Mouse (Mus musculus) CH12.LX (cell line): Measurements from ENCODE around the gene Edaradd. TPM values are rescaled to one million over a fixed set of nuclear protein-coding genes. Genes with fewer than 3 reads are reported as not detected.
A peak's percentile ranks its signal among the peaks of the same experiment; 100 is the strongest.

Experiments
- DNase-seq: peaks from one replicate; pipeline ENCODE4 v3.0.0-alpha.2; 2013; ENCODE audit errors: extremely low read depth
- H3K27ac ChIP-seq: 2 replicates; pipeline ENCODE4 v1.5.1; 2012; ENCODE audit warnings: low read depth, mild to moderate bottlenecking, control low read depth, moderate library complexity; ENCODE audit not compliant: insufficient read depth
- H3K27me3 ChIP-seq: replicated peaks from 2 replicates; pipeline ENCODE3; 2012; ENCODE audit warnings: inconsistent platforms
- H3K36me3 ChIP-seq, 2 experiments: replicated peaks in 1 of 2; 2 replicates each; pipeline versions ENCODE3 to v1.6.1; 2012; ENCODE audit warnings: inconsistent platforms in 1 of 2, low read length in 1 of 2, mild to moderate bottlenecking in 1 of 2, mixed read lengths in 1 of 2, moderate library complexity in 1 of 2; ENCODE audit not compliant: control insufficient read depth in 1 of 2, insufficient read depth in 1 of 2
- H3K4me1 ChIP-seq, 2 experiments: 2 replicates each; pipeline ENCODE4 v1.6.1; 2012; ENCODE audit warnings: inconsistent platforms in 1 of 2, moderate library complexity in 1 of 2; ENCODE audit not compliant: insufficient read depth in 2 of 2, control insufficient read depth in 1 of 2
- H3K4me2 ChIP-seq: 2 replicates; pipeline ENCODE4 v1.6.1; 2012; ENCODE audit warnings: low read depth, mild to moderate bottlenecking, control low read depth; ENCODE audit not compliant: poor library complexity, insufficient read depth, severe bottlenecking
- H3K4me3 ChIP-seq, 3 experiments: fragments of 150-350 bp in 1 of 3; sonication (generic) in 1 of 3; replicated peaks in 1 of 3; 2 replicates each; pipeline versions ENCODE3 to v1.5.1; 2011 to 2012; ENCODE audit warnings: low read depth in 2 of 3, low read length in 2 of 3, mild to moderate bottlenecking in 2 of 3, moderate library complexity in 2 of 3, control low read depth in 1 of 3, improper control_type of control experiment in 1 of 3, inconsistent platforms in 1 of 3, mixed read lengths in 1 of 3; ENCODE audit not compliant: poor library complexity in 1 of 3
- H3K79me2 ChIP-seq: replicated peaks from 2 replicates; pipeline ENCODE4 v1.6.1; 2012; ENCODE audit warnings: mild to moderate bottlenecking, moderate library complexity; ENCODE audit not compliant: control insufficient read depth, poor library complexity, insufficient read depth, severe bottlenecking; ENCODE audit errors: extremely low read depth
- H3K9ac ChIP-seq: 2 replicates; pipeline ENCODE4 v1.6.1; 2012; ENCODE audit warnings: low read depth, mild to moderate bottlenecking, control low read depth, moderate library complexity; ENCODE audit not compliant: insufficient read depth
- H3K9me3 ChIP-seq: replicated peaks from 2 replicates; pipeline ENCODE3; 2012; ENCODE audit warnings: low read length, inconsistent platforms, mixed read lengths
- BHLHE40 ChIP-seq: IDR thresholded peaks from 2 replicates; pipeline ENCODE4 v1.6.1; 2011; ENCODE audit warnings: mild to moderate bottlenecking, low read depth, low read length, improper control_type of control experiment
- CHD1 ChIP-seq: IDR thresholded peaks from 2 replicates; pipeline ENCODE4 v1.6.1; 2012; ENCODE audit warnings: low read depth, low read length, improper control_type of control experiment, inconsistent platforms
- CHD2 ChIP-seq: IDR thresholded peaks from 2 replicates; pipeline ENCODE4 v1.6.1; 2011; ENCODE audit warnings: low read length, improper control_type of control experiment
- CTCF ChIP-seq, 2 experiments: IDR thresholded peaks in 1 of 2; conservative IDR thresholded peaks in 1 of 2; 2 replicates each; pipeline ENCODE4 v1.5.1; 2011 to 2012; ENCODE audit warnings: low read depth in 2 of 2, low read length in 2 of 2, improper control_type of control experiment in 1 of 2, inconsistent platforms in 1 of 2, mild to moderate bottlenecking in 1 of 2, moderate library complexity in 1 of 2
- E2F4 ChIP-seq: IDR thresholded peaks from 2 replicates; pipeline ENCODE4 v1.6.1; 2011; ENCODE audit warnings: low read depth, low read length, improper control_type of control experiment; ENCODE audit not compliant: insufficient replicate concordance
- ELF1 ChIP-seq: IDR thresholded peaks from 2 replicates; pipeline ENCODE4 v1.6.1; 2014; ENCODE audit warnings: low read depth, mild to moderate bottlenecking, inconsistent platforms, low read length, improper control_type of control experiment
- EP300 ChIP-seq: IDR thresholded peaks from 2 replicates; pipeline ENCODE4 v1.6.1; 2011; ENCODE audit warnings: low read length, improper control_type of control experiment
- ETS1 ChIP-seq: conservative IDR thresholded peaks from 2 replicates; pipeline ENCODE4 v1.6.1; 2012; ENCODE audit warnings: low read depth, mild to moderate bottlenecking, inconsistent platforms, low read length, improper control_type of control experiment, moderate library complexity
- GABPA ChIP-seq: IDR thresholded peaks from 2 replicates; pipeline ENCODE4 v1.6.1; 2012; ENCODE audit warnings: low read depth, low read length, improper control_type of control experiment, inconsistent platforms; ENCODE audit not compliant: insufficient replicate concordance
- HCFC1 ChIP-seq: IDR thresholded peaks from 2 replicates; pipeline ENCODE4 v1.6.1; 2012; ENCODE audit warnings: low read depth, mild to moderate bottlenecking, inconsistent platforms, low read length, improper control_type of control experiment
- IRF4 ChIP-seq: IDR thresholded peaks from 2 replicates; pipeline ENCODE4 v1.6.1; 2014; ENCODE audit warnings: low read depth, mild to moderate bottlenecking, inconsistent platforms, low read length, improper control_type of control experiment
- JUN ChIP-seq: IDR thresholded peaks from 2 replicates; pipeline ENCODE4 v1.6.1; 2011; ENCODE audit warnings: low read depth, mild to moderate bottlenecking, low read length, improper control_type of control experiment, moderate library complexity; ENCODE audit not compliant: insufficient read depth
- JUND ChIP-seq: conservative IDR thresholded peaks from 2 replicates; pipeline ENCODE4 v1.6.1; 2011; ENCODE audit warnings: low read depth, low read length, improper control_type of control experiment
- KAT2A ChIP-seq: IDR thresholded peaks from 2 replicates; pipeline ENCODE4 v1.6.1; 2012; ENCODE audit warnings: low read length, improper control_type of control experiment, inconsistent platforms; ENCODE audit not compliant: insufficient replicate concordance
- MAFK ChIP-seq: IDR thresholded peaks from 2 replicates; pipeline ENCODE4 v1.6.1; 2011; ENCODE audit warnings: low read length, improper control_type of control experiment; ENCODE audit not compliant: insufficient replicate concordance
- MAX ChIP-seq: IDR thresholded peaks from 2 replicates; pipeline ENCODE4 v1.6.1; 2011; ENCODE audit warnings: low read length, improper control_type of control experiment
- MAZ ChIP-seq: IDR thresholded peaks from 2 replicates; pipeline ENCODE4 v1.6.1; 2012; ENCODE audit warnings: low read depth, mild to moderate bottlenecking, inconsistent platforms, low read length, improper control_type of control experiment, moderate library complexity
- MEF2A ChIP-seq: IDR thresholded peaks from 2 replicates; pipeline ENCODE4 v1.6.1; 2014; ENCODE audit warnings: low read depth, mild to moderate bottlenecking, inconsistent platforms, low read length, improper control_type of control experiment, borderline replicate concordance
- MXI1 ChIP-seq: IDR thresholded peaks from 2 replicates; pipeline ENCODE4 v1.6.1; 2011; ENCODE audit warnings: mild to moderate bottlenecking, low read depth, low read length, improper control_type of control experiment
- MYC ChIP-seq: IDR thresholded peaks from 2 replicates; pipeline ENCODE4 v1.6.1; 2011; ENCODE audit warnings: low read depth, mild to moderate bottlenecking, improper control_type of control experiment, low read length
- NELFE ChIP-seq: IDR thresholded peaks from 2 replicates; pipeline ENCODE4 v1.6.1; 2011; ENCODE audit warnings: low read depth, low read length, improper control_type of control experiment
- NRF1 ChIP-seq: IDR thresholded peaks from 2 replicates; pipeline ENCODE4 v1.6.1; 2014; ENCODE audit warnings: low read depth, mild to moderate bottlenecking, inconsistent platforms, low read length, improper control_type of control experiment, moderate library complexity
- PAX5 ChIP-seq: IDR thresholded peaks from 2 replicates; pipeline ENCODE4 v1.6.1; 2012; ENCODE audit warnings: low read length, inconsistent platforms, mixed read lengths
- POLR2A ChIP-seq: IDR thresholded peaks from 2 replicates; pipeline ENCODE4 v1.6.1; 2011; ENCODE audit warnings: low read depth, mild to moderate bottlenecking, improper control_type of control experiment, low read length
- POLR2AphosphoS2 ChIP-seq: IDR thresholded peaks from 2 replicates; pipeline ENCODE4 v1.6.1; 2011; ENCODE audit warnings: low read depth, low read length, improper control_type of control experiment
- RAD21 ChIP-seq: IDR thresholded peaks from 2 replicates; pipeline ENCODE4 v1.6.1; 2011; ENCODE audit warnings: low read depth, mild to moderate bottlenecking, low read length, improper control_type of control experiment, moderate library complexity
- RCOR1 ChIP-seq: conservative IDR thresholded peaks from 2 replicates; pipeline ENCODE4 v1.6.1; 2012; ENCODE audit warnings: low read depth, mild to moderate bottlenecking, inconsistent platforms, low read length, improper control_type of control experiment
- SIN3A ChIP-seq: IDR thresholded peaks from 2 replicates; pipeline ENCODE4 v1.6.1; 2012; ENCODE audit warnings: low read length, improper control_type of control experiment, inconsistent platforms
- SMC3 ChIP-seq: IDR thresholded peaks from 2 replicates; pipeline ENCODE4 v1.6.1; 2011; ENCODE audit warnings: low read depth, low read length, improper control_type of control experiment
- TBP ChIP-seq: conservative IDR thresholded peaks from 2 replicates; pipeline ENCODE4 v1.6.1; 2011; ENCODE audit warnings: low read depth, low read length, improper control_type of control experiment
- TCF12 ChIP-seq: IDR thresholded peaks from 2 replicates; pipeline ENCODE4 v1.6.1; 2014; ENCODE audit warnings: low read depth, mild to moderate bottlenecking, inconsistent platforms, low read length, improper control_type of control experiment
- UBTF ChIP-seq: IDR thresholded peaks from 2 replicates; pipeline ENCODE4 v1.6.1; 2012; ENCODE audit warnings: low read depth, mild to moderate bottlenecking, inconsistent platforms, low read length, improper control_type of control experiment, moderate library complexity
- USF1 ChIP-seq: IDR thresholded peaks from 2 replicates; pipeline ENCODE4 v1.6.1; 2014; ENCODE audit warnings: low read depth, mild to moderate bottlenecking, inconsistent platforms, low read length, improper control_type of control experiment
- USF2 ChIP-seq: conservative IDR thresholded peaks from 2 replicates; pipeline ENCODE4 v1.6.1; 2011; ENCODE audit warnings: low read depth, low read length, improper control_type of control experiment
- ZC3H11A ChIP-seq: IDR thresholded peaks from 2 replicates; pipeline ENCODE4 v1.6.1; 2012; ENCODE audit warnings: low read depth, mild to moderate bottlenecking, inconsistent platforms, low read length, improper control_type of control experiment
- ZKSCAN1 ChIP-seq: IDR thresholded peaks from 2 replicates; pipeline ENCODE4 v1.6.1; 2012; ENCODE audit warnings: low read depth, inconsistent platforms, low read length, improper control_type of control experiment, borderline replicate concordance
- ZMIZ1 ChIP-seq: IDR thresholded peaks from 2 replicates; pipeline ENCODE4 v1.6.1; 2012; ENCODE audit warnings: low read depth, mild to moderate bottlenecking, inconsistent platforms, low read length, improper control_type of control experiment
- ZNF384 ChIP-seq: IDR thresholded peaks from 2 replicates; pipeline ENCODE4 v1.6.1; 2012; ENCODE audit warnings: low read depth, low read length, improper control_type of control experiment, inconsistent platforms
- dilution Hi-C: fragments of 300-500 bp; cut with MboI; formaldehyde crosslinking; loops from 2 replicates; pipeline ENCODE4 v1.14.3; 2020; ENCODE audit warnings: low sequenced_read_pairs; ENCODE audit not compliant: extremely low pct_unique_long_range_greater_than_20kb, extremely low pct_ligation_motif_present
- in situ Hi-C: fragments of 300-500 bp; cut with MboI; formaldehyde crosslinking; loops from 3 replicates; pipeline ENCODE4 v1.14.3; 2019; ENCODE audit warnings: low sequenced_read_pairs, low pct_ligation_motif_present, low pct_unique_long_range_greater_than_20kb, mixed read lengths
- polyA plus RNA-seq: library from polyadenylated mRNA; unstranded; fragments of >175 nt; gene quantifications from 2 replicates; pipeline ENCODE4 v1.2.1, GENCODE M21; 2012; ENCODE audit warnings: low read depth; ENCODE audit not compliant: insufficient read length
- total RNA-seq, 2 experiments: library from RNA; depleted of rRNA; stranded (reverse); fragments of 300-350 nt in 1 of 2; fragments of >200 nt in 1 of 2; gene quantifications; 2 replicates each; pipeline ENCODE4 v1.2.3; 2012 to 2014

Gene Edaradd
- total and polyA plus RNA-seq, 3 experiments = 0.16 to 0.68 (median 0.24) TPM

- Histone ChIP-seq H3K27ac (peak within 1 kb of the TSS; percentile 1), H3K9ac (peak within 1 kb of the TSS; percentile 36), H3K36me3 (no peaks in the 10 kb centered on the region), H3K27me3 (no peaks in the 10 kb centered on the region), H3K79me2 (peaks cover 39% of the 10 kb centered on the region), H3K9me3 (no peaks in the 10 kb centered on the region), H3K4me3 (peak within 1 kb of the TSS; percentile 70 to 93 (median 92)), H3K4me2 (peak within 1 kb of the TSS; percentile 35)
- in situ Hi-C loops (no loop called here), dilution Hi-C loops (no loop called here)
- peak; percentile 99 for DNase-seq
- no peak for TF ChIP-seq ZNF384
- peak; percentile 90 for TF ChIP-seq ZMIZ1
- peak; percentile 92 for TF ChIP-seq TCF12
- peak; percentile 14; the same call in 1 of the 2 replicates for TF ChIP-seq USF1
- TF ChIP-seq E2F4 = no peak
- peak; percentile 98 for TF ChIP-seq SIN3A
- TF ChIP-seq CTCF (conservative IDR thresholded peaks at IDR 0.05 in 1 of 2, IDR thresholded peaks at IDR 0.05 in 1 of 2; ENCODE audit: low read depth in 2 of 2, low read length in 2 of 2) = 0 out of 4 replicates have a peak, but pooled peaks of 1 of the 2 experiments have one; percentile 24
- no peak for TF ChIP-seq JUND
- TF ChIP-seq IRF4 = peak; percentile 67
- TF ChIP-seq TBP = peak; percentile 67
- 0 out of 2 replicates have a peak, but pooled peaks have one; percentile 14 for TF ChIP-seq CHD2
- no peak for TF ChIP-seq RCOR1
- peak; percentile 80; the same call in 1 of the 2 replicates for TF ChIP-seq CHD1
- peak; percentile 51; the same call in 1 of the 2 replicates for TF ChIP-seq NRF1
- TF ChIP-seq ZC3H11A = no peak
- peak; percentile 72; the same call in 1 of the 2 replicates for TF ChIP-seq ELF1
- TF ChIP-seq POLR2A = peak; percentile 95
- TF ChIP-seq MXI1 = peak; percentile 78
- no peak for TF ChIP-seq ZKSCAN1
- no peak for TF ChIP-seq MAFK
- peak; percentile 95; the same call in 1 of the 2 replicates for TF ChIP-seq KAT2A
- no peak for TF ChIP-seq USF2
- no peak for TF ChIP-seq POLR2AphosphoS2
- TF ChIP-seq NELFE = peak; percentile 93
- TF ChIP-seq MAZ = peak; percentile 97
- TF ChIP-seq MEF2A = peak; percentile 48; the same call in 1 of the 2 replicates
- peak; percentile 89 for TF ChIP-seq MAX
- TF ChIP-seq PAX5 = no peak
- TF ChIP-seq BHLHE40 = no peak
- peak; percentile 35; the same call in 1 of the 2 replicates for TF ChIP-seq GABPA
- no peak for TF ChIP-seq EP300
- TF ChIP-seq UBTF = peak; percentile 90; the same call in 1 of the 2 replicates
- TF ChIP-seq RAD21 = no peak
- TF ChIP-seq MYC = peak; percentile 4; the same call in 1 of the 2 replicates
- TF ChIP-seq JUN = no peak
- peak; percentile 98 for TF ChIP-seq HCFC1
- TF ChIP-seq SMC3 = no peak
- TF ChIP-seq ETS1 = peak; percentile 18; the same call in 1 of the 2 replicates
- TF ChIP-seq, all 38 proteins: peak for 23
- peaks cover 15 to 68% of the 10 kb centered on the region in 2 experiments for H3K4me1 ChIP-seq
These were observed 45.6 kb upstream of the Edaradd start, which contains the start of gene Ero1lb for GRCm38 (mm10) chr13:12565621-12566390. Gene Ero1lb, plus strand, starts transcription at chr13:12565874.
